Mouse (Mus musculus): ENCODE data around the gene Med28. TPM values are rescaled to one million over a fixed set of nuclear protein-coding genes. Genes with fewer than 3 reads are reported as not detected.

Gene Med28
- total and polyA plus RNA-seq, 3 experiments = 177 to 195 TPM; not detected in 1

GRCm38 (mm10) chr5:45494093-45494755 is 25.8 kb upstream of the Med28 start:
- Histone ChIP-seq H3K27me3 (ENCODE audit: control insufficient read depth in 1 of 2, insufficient read depth in 2 of 2, low read length in 2 of 2) (peaks cover 2 to 3% of the 10 kb centered on the region in 2 experiments; a peak in 3 of 4 replicates), H3K4me1 (ENCODE audit: control insufficient read depth in 1 of 2, insufficient read depth in 2 of 2, low read length in 2 of 2) (peaks cover 7 to 20% of the 10 kb centered on the region in 2 experiments), H3K4me3 (ENCODE audit: control insufficient read depth in 1 of 2, insufficient read depth in 1 of 2, low read depth in 2 of 2, low read length in 2 of 2) (peak overlapping the region; percentile 77 to 88), H3K9ac (ENCODE audit: control insufficient read depth, low read depth, low read length, poor library complexity, severe bottlenecking) (peak overlapping the region; percentile 78), H3K36me3 (ENCODE audit: control insufficient read depth in 1 of 2, insufficient read depth in 2 of 2, low read length in 2 of 2) (peaks cover 4 to 29% of the 10 kb centered on the region in 2 experiments), H3K9me3 (replicated peaks; ENCODE audit: insufficient read depth, low read length) (no peaks in the 10 kb centered on the region), H3K27ac (ENCODE audit: control insufficient read depth, low read depth, low read length) (no peak overlapping the region; the same call in 1 of the 2 replicates), H3K79me2 (ENCODE audit: control insufficient read depth, insufficient read depth, low read length, poor library complexity) (peaks cover 26% of the 10 kb centered on the region)
- TF ChIP-seq MAFK (IDR thresholded peaks at IDR 0.05; ENCODE audit: borderline replicate concordance, low read depth, low read length) (no peak), MYC (IDR thresholded peaks at IDR 0.05; ENCODE audit: low read depth, low read length) (0 out of 2 replicates have a peak, but pooled peaks have one; percentile 3)
- peak; percentile 57 for DNase-seq (ENCODE audit: low read depth, low spot score)

- Histone ChIP-seq H3K79me2 (ENCODE audit: control insufficient read depth, insufficient read depth, low read length, poor library complexity) (peaks cover 26% of the 10 kb centered on the region), H3K27me3 (ENCODE audit: control insufficient read depth in 1 of 2, insufficient read depth in 2 of 2, low read length in 2 of 2) (peaks cover 0 to 2% of the 10 kb centered on the region in 2 experiments; a peak in 1 of 4 replicates), H3K27ac (ENCODE audit: control insufficient read depth, low read depth, low read length) (no peak overlapping the region), H3K36me3 (ENCODE audit: control insufficient read depth in 1 of 2, insufficient read depth in 2 of 2, low read length in 2 of 2) (peaks cover 6 to 29% of the 10 kb centered on the region in 2 experiments), H3K9ac (ENCODE audit: control insufficient read depth, low read depth, low read length, poor library complexity, severe bottlenecking) (no peak overlapping the region), H3K4me3 (ENCODE audit: control insufficient read depth in 1 of 2, insufficient read depth in 1 of 2, low read depth in 2 of 2, low read length in 2 of 2) (no peak overlapping the region), H3K4me1 (ENCODE audit: control insufficient read depth in 1 of 2, insufficient read depth in 2 of 2, low read length in 2 of 2) (peaks cover 7 to 20% of the 10 kb centered on the region in 2 experiments), H3K9me3 (replicated peaks; ENCODE audit: insufficient read depth, low read length) (no peaks in the 10 kb centered on the region)
- no peak for TF ChIP-seq KAT2A (conservative IDR thresholded peaks at IDR 0.05; ENCODE audit: low read depth, low read length)
- TF ChIP-seq E2F4 (IDR thresholded peaks at IDR 0.05; ENCODE audit: borderline replicate concordance, low read depth, low read length) = no peak
- TF ChIP-seq MAX (IDR thresholded peaks at IDR 0.05; ENCODE audit: low read length) = no peak
- TF ChIP-seq ZNF384 (IDR thresholded peaks at IDR 0.05; ENCODE audit: low read depth, low read length) = no peak
- TF ChIP-seq ELF1 (IDR thresholded peaks at IDR 0.05; ENCODE audit: low read depth, low read length) = no peak
- 0 out of 2 replicates have a peak, but pooled peaks have one; percentile 14 for TF ChIP-seq GATA1 (IDR thresholded peaks at IDR 0.05; ENCODE audit: low read depth, low read length)
- no peak for DNase-seq (ENCODE audit: low read depth, low spot score)
These were observed 24.5 kb upstream of the Med28 start for GRCm38 (mm10) chr5:45495429-45495975.

- Histone ChIP-seq H3K36me3 (ENCODE audit: control insufficient read depth in 1 of 2, insufficient read depth in 2 of 2, low read length in 2 of 2) (peaks cover 6 to 29% of the 10 kb centered on the region in 2 experiments), H3K4me3 (ENCODE audit: control insufficient read depth in 1 of 2, insufficient read depth in 1 of 2, low read depth in 2 of 2, low read length in 2 of 2) (no peak overlapping the region), H3K4me1 (ENCODE audit: control insufficient read depth in 1 of 2, insufficient read depth in 2 of 2, low read length in 2 of 2) (peaks cover 7 to 20% of the 10 kb centered on the region in 2 experiments), H3K9ac (ENCODE audit: control insufficient read depth, low read depth, low read length, poor library complexity, severe bottlenecking) (no peak overlapping the region), H3K79me2 (ENCODE audit: control insufficient read depth, insufficient read depth, low read length, poor library complexity) (peaks cover 26% of the 10 kb centered on the region), H3K27me3 (ENCODE audit: control insufficient read depth in 1 of 2, insufficient read depth in 2 of 2, low read length in 2 of 2) (peaks cover 0 to 2% of the 10 kb centered on the region in 2 experiments; a peak in 1 of 4 replicates), H3K9me3 (replicated peaks; ENCODE audit: insufficient read depth, low read length) (no peaks in the 10 kb centered on the region), H3K27ac (ENCODE audit: control insufficient read depth, low read depth, low read length) (no peak overlapping the region)
- DNase-seq (ENCODE audit: low read depth, low spot score) = no peak
- TF ChIP-seq TBP (IDR thresholded peaks at IDR 0.05; ENCODE audit: low read depth, low read length) = no peak
- no peak for TF ChIP-seq MYC (IDR thresholded peaks at IDR 0.05; ENCODE audit: low read depth, low read length)
- no peak for TF ChIP-seq TCF12 (IDR thresholded peaks at IDR 0.05; ENCODE audit: low read depth, low read length)
These were observed 24.0 kb upstream of the Med28 start for GRCm38 (mm10) chr5:45496042-45496441.
